Mouse (Mus musculus) hindbrain, postnatal 0 days (tissue): ENCODE data around the gene Il13. TPM values are rescaled to one million over a fixed set of nuclear protein-coding genes. Genes with fewer than 3 reads are reported as not detected.

Source experiments
- ATAC-seq: fragments of 200-750 bp; cut with Nextera tagmentation; 2 replicates; pipeline ENCODE4 v1.8.0; 2017; ENCODE audit warnings: mild to moderate bottlenecking, moderate TSS enrichment, moderate library complexity
- DNase-seq: peaks from one replicate; pipeline ENCODE4 v3.0.0-alpha.2; 2015; ENCODE audit warnings: low spot score
- H3K27ac ChIP-seq: fragments of 300-500 bp; sonication (generic); 2 replicates; pipeline ENCODE4 v1.5.1; 2014; ENCODE audit warnings: mild to moderate bottlenecking
- H3K27me3 ChIP-seq: fragments of 300-500 bp; sonication (generic); 2 replicates; pipeline ENCODE4 v1.6.1; 2014; ENCODE audit warnings: low read length, mixed read lengths; ENCODE audit not compliant: insufficient read depth
- H3K36me3 ChIP-seq: fragments of 300-500 bp; sonication (generic); 2 replicates; pipeline ENCODE4 v1.6.1; 2014; ENCODE audit warnings: low read length, mixed read lengths; ENCODE audit not compliant: insufficient read depth
- H3K4me1 ChIP-seq: fragments of 300-500 bp; sonication (generic); 2 replicates; pipeline ENCODE4 v1.6.1; 2014; ENCODE audit warnings: antibody characterized with exemption, low read length, mixed read lengths; ENCODE audit not compliant: insufficient read depth
- H3K4me2 ChIP-seq: fragments of 300-500 bp; sonication (generic); 2 replicates; pipeline ENCODE4 v1.6.1; 2014; ENCODE audit warnings: low read depth, mild to moderate bottlenecking, low read length, moderate library complexity, mixed read lengths
- H3K4me3 ChIP-seq: fragments of 300-500 bp; sonication (generic); 2 replicates; pipeline ENCODE4 v1.5.1; 2014; ENCODE audit warnings: low read length
- H3K9ac ChIP-seq: fragments of 300-500 bp; sonication (generic); replicated peaks from 2 replicates; pipeline ENCODE4 v1.6.1; 2014; ENCODE audit warnings: mild to moderate bottlenecking, low read length, moderate library complexity, mixed read lengths
- H3K9me3 ChIP-seq: fragments of 300-500 bp; sonication (generic); 2 replicates; pipeline ENCODE4 v1.6.1; 2016; ENCODE audit warnings: low read length, mixed read lengths
- CTCF ChIP-seq: IDR thresholded peaks from 2 replicates; pipeline ENCODE4 v1.5.1; 2016; ENCODE audit warnings: antibody characterized with exemption, control low read depth, low read depth
- WGBS: fragments of 180-500 bp; shearing (Covaris S2); extraction: QIAGEN DNeasy Blood & Tissue Kit; methylation state at CpG from one replicate; pipeline ENCODE4 v1.1.7; 2014; 5-methylcytosine and 5-hydroxymethylcytosine counted together
- polyA plus RNA-seq: library from polyadenylated mRNA; unstranded; fragments of >200 nt; fragmentation: Nextera tagmentation; extraction: Ambion mirVana; gene quantifications from 2 replicates; pipeline ENCODE4 v1.2.1, GENCODE M21; 2015
- total RNA-seq: library from RNA; depleted of rRNA; stranded (reverse); fragments of >200 nt; gene quantifications from 2 replicates; pipeline ENCODE4 v1.2.3, GENCODE M21; 2014; rRNA removed

Gene Il13
- total and polyA plus RNA-seq, 2 experiments from 2014 or later: not detected

DNA sequence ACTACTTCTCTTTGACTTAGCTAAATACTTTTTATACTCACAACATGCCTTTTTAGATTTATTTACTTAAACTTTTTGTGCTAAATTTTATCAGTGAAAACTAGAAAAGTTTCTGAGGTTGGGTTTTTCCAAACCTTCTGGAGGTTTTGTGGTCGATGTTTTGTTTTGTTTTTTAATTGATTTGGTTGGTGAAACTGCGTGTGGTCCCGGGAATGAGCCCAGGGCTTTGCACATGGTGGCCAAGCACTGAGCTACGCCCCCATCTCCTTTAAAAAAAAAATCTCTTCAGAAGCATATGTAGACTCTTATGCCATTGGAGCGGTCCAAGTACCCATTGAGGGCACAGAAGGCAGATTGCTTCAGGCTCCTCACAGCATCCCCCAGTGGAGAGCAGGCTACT lies 43.4 kb downstream of the Il13 start:
- H3K27ac ChIP-seq: no peak overlapping the region
- H3K36me3 ChIP-seq: peaks cover 71% of the 10 kb centered on the region
- H3K27me3 ChIP-seq: no peaks in the 10 kb centered on the region
- no peak for DNase-seq
- TF ChIP-seq CTCF: no peak
- ATAC-seq: no peak
- no peak overlapping the region for H3K4me2 ChIP-seq
- whole genome bisulfite sequencing: 84% methylated on average over 5 of the region's 5 CpGs
- H3K9ac ChIP-seq: no peak overlapping the region
- H3K4me1 ChIP-seq: no peaks in the 10 kb centered on the region
- no peak overlapping the region for H3K4me3 ChIP-seq
- H3K9me3 ChIP-seq: no peaks in the 10 kb centered on the region

DNA sequence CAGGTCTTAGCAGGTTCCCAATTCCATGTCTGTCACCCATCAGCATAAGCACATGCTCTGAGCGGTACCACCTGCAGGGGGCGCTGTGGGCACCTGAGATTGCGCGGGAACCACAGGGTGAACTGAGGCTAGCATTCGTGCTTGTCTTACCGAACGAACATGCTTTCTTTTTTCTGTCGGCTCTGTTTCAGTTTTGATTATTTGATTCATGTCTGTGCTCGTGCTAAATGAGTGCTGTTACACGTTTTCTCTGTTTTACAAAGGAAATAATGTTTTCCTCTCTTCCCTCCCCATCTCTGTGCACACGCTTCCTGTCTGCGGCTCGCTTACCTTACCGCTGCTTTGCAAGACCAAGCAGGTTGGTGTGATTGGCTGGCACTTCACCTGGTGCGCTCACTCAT lies 44.1 kb downstream of the Il13 start:
- H3K4me2 ChIP-seq: no peak overlapping the region
- H3K27ac ChIP-seq: no peak overlapping the region
- H3K36me3 ChIP-seq: peaks cover 71% of the 10 kb centered on the region
- H3K9ac ChIP-seq: no peak overlapping the region
- peak; percentile 74 for TF ChIP-seq CTCF
- no peaks in the 10 kb centered on the region for H3K27me3 ChIP-seq
- no peaks in the 10 kb centered on the region for H3K4me1 ChIP-seq
- no peaks in the 10 kb centered on the region for H3K9me3 ChIP-seq
- no peak overlapping the region for H3K4me3 ChIP-seq
- ATAC-seq (no peak), DNase-seq (peak; percentile 53)
- WGBS: 49% methylated on average over 15 of the region's 15 CpGs

DNA sequence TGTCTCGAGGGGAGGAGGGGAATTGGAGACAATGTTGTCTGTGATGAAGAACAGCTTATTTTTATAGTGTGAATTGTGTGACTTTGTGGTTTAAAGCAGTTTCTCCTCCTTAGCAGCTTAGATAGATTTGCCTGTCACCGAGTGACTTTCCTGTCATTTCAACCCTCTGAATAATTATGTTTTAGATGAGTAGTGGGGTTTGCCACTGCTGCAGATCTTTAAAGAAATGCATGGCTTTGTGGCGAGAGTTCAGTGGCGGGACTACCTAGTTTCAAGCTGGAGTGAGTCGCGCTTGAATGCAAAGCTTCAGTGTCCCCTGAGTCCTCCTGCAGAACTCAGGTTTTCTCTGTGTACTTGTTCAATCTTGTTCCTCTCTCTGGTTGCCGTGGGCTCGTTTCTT lies 46.2 kb downstream of the Il13 start:
- 81% methylated on average over 8 of the region's 8 CpGs for WGBS
- no peak for DNase-seq

DNA sequence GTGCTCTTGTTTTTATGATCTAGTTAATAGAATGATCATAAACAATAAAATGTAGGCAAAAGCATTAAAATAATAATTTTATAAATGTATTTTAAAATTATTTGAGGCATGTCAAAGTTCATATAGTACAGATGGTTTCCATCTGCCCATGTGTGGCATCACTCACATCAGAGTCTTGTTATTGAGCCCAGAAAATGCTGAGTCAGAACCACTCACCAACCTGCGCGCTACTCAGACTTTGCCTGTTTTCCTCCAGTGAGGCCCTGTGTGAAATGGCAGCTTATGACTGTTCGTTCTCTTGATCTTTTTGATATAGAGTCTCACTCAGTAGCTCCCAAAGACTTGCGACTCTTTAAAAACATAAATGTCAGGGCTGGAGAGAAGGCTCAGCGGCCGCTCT lies 49.0 kb downstream of the Il13 start:
- TF ChIP-seq CTCF: no peak
- H3K4me2 ChIP-seq: no peak overlapping the region
- peaks cover 55% of the 10 kb centered on the region for H3K36me3 ChIP-seq
- H3K4me1 ChIP-seq: no peaks in the 10 kb centered on the region
- DNase-seq (no peak), ATAC-seq (no peak)
- no peaks in the 10 kb centered on the region for H3K27me3 ChIP-seq
- WGBS: 97% methylated on average over 6 of the region's 6 CpGs
- H3K4me3 ChIP-seq: no peak overlapping the region
- H3K9me3 ChIP-seq: no peaks in the 10 kb centered on the region
- no peak overlapping the region for H3K27ac ChIP-seq
- H3K9ac ChIP-seq: no peak overlapping the region

More for the DNA sequence above, 46.2 kb downstream of the Il13 start:
- H3K27ac ChIP-seq: no peak overlapping the region
- no peaks in the 10 kb centered on the region for H3K4me1 ChIP-seq
- no peak overlapping the region for H3K4me3 ChIP-seq
- H3K9me3 ChIP-seq: no peaks in the 10 kb centered on the region
- TF ChIP-seq CTCF: no peak
- no peak overlapping the region for H3K4me2 ChIP-seq
- H3K36me3 ChIP-seq: peaks cover 67% of the 10 kb centered on the region
- H3K27me3 ChIP-seq: no peaks in the 10 kb centered on the region
- H3K9ac ChIP-seq: no peak overlapping the region
- no peak for ATAC-seq

DNA sequence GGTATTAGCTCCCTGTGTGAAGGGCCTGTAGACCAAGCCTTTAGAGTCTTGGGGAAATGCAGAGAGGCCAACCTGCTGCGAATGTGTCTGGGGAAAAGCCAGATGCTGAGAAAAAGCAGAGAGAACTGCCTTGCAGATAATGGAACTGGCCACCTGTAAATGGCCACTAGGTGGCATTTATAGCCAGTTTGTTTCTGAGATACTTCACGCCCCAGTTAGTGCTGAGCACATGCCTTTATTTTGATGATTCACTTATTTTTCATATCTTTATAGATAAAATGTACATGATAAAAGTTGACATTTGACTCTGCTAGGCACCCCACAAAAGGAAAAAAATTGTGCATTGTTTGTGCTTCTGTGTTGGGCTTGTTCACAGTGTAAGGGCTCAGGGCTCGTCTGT lies 49.7 kb downstream of the Il13 start:
- no peak overlapping the region for H3K27ac ChIP-seq
- H3K4me1 ChIP-seq: no peaks in the 10 kb centered on the region
- peaks cover 54% of the 10 kb centered on the region for H3K36me3 ChIP-seq
- WGBS: 65% methylated on average over 3 of the region's 3 CpGs
- no peaks in the 10 kb centered on the region for H3K9me3 ChIP-seq
- no peak overlapping the region for H3K9ac ChIP-seq
- no peaks in the 10 kb centered on the region for H3K27me3 ChIP-seq
- DNase-seq (peak; percentile 69), ATAC-seq (peak; percentile 55; the same call in 1 of the 2 replicates)
- H3K4me2 ChIP-seq: no peak overlapping the region
- H3K4me3 ChIP-seq: no peak overlapping the region
- peak; percentile 80 for TF ChIP-seq CTCF

- Histone ChIP-seq H3K4me1 (no peaks in the 10 kb centered on the region), H3K27me3 (no peaks in the 10 kb centered on the region), H3K9me3 (no peaks in the 10 kb centered on the region), H3K36me3 (peaks cover 49% of the 10 kb centered on the region), H3K4me2 (no peak overlapping the region), H3K9ac (no peak overlapping the region), H3K27ac (no peak overlapping the region), H3K4me3 (no peak overlapping the region)
- peak; percentile 35 for DNase-seq
- no peak for ATAC-seq
- 57% methylated on average over 10 of the region's 10 CpGs for WGBS
- peak; percentile 59 for TF ChIP-seq CTCF
These were observed 51.4 kb downstream of the Il13 start for GRCm38 (mm10) chr11:53583151-53583550.

Other genes with a start within 250 kb of the Il13 start
- gene Leap2, start 211.5 kb downstream of the Il13 start, total RNA-seq: not detected in 2 replicates
- gene Leap2, start 211.5 kb downstream of the Il13 start, polyA plus RNA-seq: not detected in 2 replicates
- 20.4 and 38.9 TPM in 2 replicates for gene Uqcrq, start 203.9 kb downstream of the Il13 start, total RNA-seq
- 1,041 and 1,049 TPM in 2 replicates for gene Uqcrq, start 203.9 kb downstream of the Il13 start, polyA plus RNA-seq
- 0.11 and 2.1 TPM in 2 replicates for gene Gdf9, start 203.7 kb downstream of the Il13 start, total RNA-seq
- 1.5 and 1.6 TPM in 2 replicates for gene Gdf9, start 203.7 kb downstream of the Il13 start, polyA plus RNA-seq
- not detected in 2 replicates for gene Gm10447, start 177.6 kb downstream of the Il13 start, total RNA-seq
- gene Gm10447, start 177.6 kb downstream of the Il13 start, polyA plus RNA-seq: 0.10 TPM in 1 of 2 replicates, not detected in the other
- 6.2 and 7.1 TPM in 2 replicates for gene Shroom1, start 177.5 kb downstream of the Il13 start, total RNA-seq
- gene Shroom1, start 177.5 kb downstream of the Il13 start, polyA plus RNA-seq: 2.4 and 2.9 TPM in 2 replicates
- not detected in 2 replicates for gene Gm9837, start 164.2 kb downstream of the Il13 start, total RNA-seq
- gene Gm9837, start 164.2 kb downstream of the Il13 start, polyA plus RNA-seq: not detected in 2 replicates
- gene Gm9945, start 154.5 kb downstream of the Il13 start, total RNA-seq: not detected in 2 replicates
- gene Gm9945, start 154.5 kb downstream of the Il13 start, polyA plus RNA-seq: 0.39 and 0.53 TPM in 2 replicates
- 8.7 and 10.6 TPM in 2 replicates for gene Sowaha, start 154.4 kb downstream of the Il13 start, total RNA-seq
- gene Sowaha, start 154.4 kb downstream of the Il13 start, polyA plus RNA-seq: 4.1 and 4.2 TPM in 2 replicates
- 55.3 and 56.6 TPM in 2 replicates for gene Sept8, start 115.4 kb downstream of the Il13 start, total RNA-seq
- gene Sept8, start 115.4 kb downstream of the Il13 start, polyA plus RNA-seq: 19.1 and 20.9 TPM in 2 replicates
- 73.7 and 82.9 TPM in 2 replicates for gene Kif3a, start 67.3 kb downstream of the Il13 start, total RNA-seq
- gene Kif3a, start 67.3 kb downstream of the Il13 start, polyA plus RNA-seq: 332 and 344 TPM in 2 replicates
- gene Il4, start 16.0 kb downstream of the Il13 start, total RNA-seq: not detected in 2 replicates
- 3.8 and 3.9 TPM in 2 replicates for gene Il4, start 16.0 kb downstream of the Il13 start, polyA plus RNA-seq
- gene Rad50, start 72.6 kb upstream of the Il13 start, total RNA-seq: 4.1 and 4.2 TPM in 2 replicates
- gene Rad50, start 72.6 kb upstream of the Il13 start, polyA plus RNA-seq: 11.7 and 12.8 TPM in 2 replicates
- gene Il5, start 86.1 kb upstream of the Il13 start, total RNA-seq: 0.11 TPM in 1 of 2 replicates, not detected in the other
- gene Il5, start 86.1 kb upstream of the Il13 start, polyA plus RNA-seq: 0.15 TPM in 1 of 2 replicates, not detected in the other
- 3.3 and 8.5 TPM in 2 replicates for gene Irf1, start 135.3 kb upstream of the Il13 start, total RNA-seq
- gene Irf1, start 135.3 kb upstream of the Il13 start, polyA plus RNA-seq: 3.7 and 4.4 TPM in 2 replicates
- not detected in 2 replicates for gene Gm17334, start 138.5 kb upstream of the Il13 start, total RNA-seq
- gene Gm17334, start 138.5 kb upstream of the Il13 start, polyA plus RNA-seq: not detected in 2 replicates
- not detected in 2 replicates for gene Gm12216, start 224.6 kb upstream of the Il13 start, total RNA-seq
- 1.2 and 1.9 TPM in 2 replicates for gene Gm12216, start 224.6 kb upstream of the Il13 start, polyA plus RNA-seq